Mouse (Mus musculus) hindbrain, embryonic 13.5 days (tissue): ENCODE data around the gene Olfr633. TPM values are rescaled to one million over a fixed set of nuclear protein-coding genes. Genes with fewer than 3 reads are reported as not detected.
A peak's percentile ranks its signal among the peaks of the same experiment; 100 is the strongest.
"Not testable (repeated sequence)": the region's sequence is repeated elsewhere in the genome, so short reads cannot be mapped to it uniquely, and the experiment has no call there.

Experiments
- ATAC-seq: fragments of 200-750 bp; cut with Nextera tagmentation; 2 replicates; pipeline ENCODE4 v1.8.0; 2017; ENCODE audit warnings: moderate TSS enrichment; ENCODE audit not compliant: low FRiP score
- H3K27ac ChIP-seq: fragments of 300-500 bp; sonication (generic); 2 replicates; pipeline ENCODE4 v1.5.1; 2015; ENCODE audit warnings: inconsistent platforms, mild to moderate bottlenecking, moderate library complexity
- H3K27me3 ChIP-seq: fragments of 300-500 bp; sonication (generic); 2 replicates; pipeline ENCODE4 v1.6.1; 2015; ENCODE audit warnings: mild to moderate bottlenecking, inconsistent platforms
- H3K36me3 ChIP-seq: fragments of 300-500 bp; sonication (generic); 2 replicates; pipeline ENCODE4 v1.6.1; 2015; ENCODE audit warnings: mild to moderate bottlenecking, inconsistent platforms
- H3K4me1 ChIP-seq: fragments of 300-500 bp; sonication (generic); replicated peaks from 2 replicates; pipeline ENCODE4 v1.6.1; 2015; ENCODE audit warnings: inconsistent platforms
- H3K4me2 ChIP-seq: fragments of 300-500 bp; sonication (generic); 2 replicates; pipeline ENCODE4 v1.6.1; 2015; ENCODE audit warnings: inconsistent platforms, mild to moderate bottlenecking, moderate library complexity
- H3K4me3 ChIP-seq: fragments of 300-500 bp; sonication (generic); 2 replicates; pipeline ENCODE4 v1.5.1; 2015; ENCODE audit warnings: mild to moderate bottlenecking, inconsistent platforms
- H3K9ac ChIP-seq: fragments of 300-500 bp; sonication (generic); 2 replicates; pipeline ENCODE4 v1.6.1; 2015; ENCODE audit warnings: mild to moderate bottlenecking, inconsistent platforms
- H3K9me3 ChIP-seq: fragments of 300-500 bp; sonication (generic); 2 replicates; pipeline ENCODE4 v1.6.1; 2016; ENCODE audit warnings: inconsistent platforms
- WGBS: fragments of 180-500 bp; shearing (Covaris S2); methylation state at CpG from one replicate; pipeline ENCODE4 v1.1.7; 2015; 5-methylcytosine and 5-hydroxymethylcytosine counted together
- polyA plus RNA-seq: library from polyadenylated mRNA; unstranded; fragments of >200 nt; fragmentation: Nextera tagmentation; extraction: Ambion mirVana; gene quantifications from 2 replicates; pipeline ENCODE4 v1.2.1, GENCODE M21; 2015

The Olfr633 gene
- not detected in 2 replicates for polyA plus RNA-seq

- no peak for ATAC-seq
- Histone ChIP-seq H3K4me1 (no peaks in the 10 kb centered on the region), H3K36me3 (no peaks in the 10 kb centered on the region), H3K27me3 (no peaks in the 10 kb centered on the region), H3K9ac (no peak within 1 kb of the TSS), H3K4me2 (no peak within 1 kb of the TSS), H3K9me3 (no peaks in the 10 kb centered on the region), H3K27ac (no peak within 1 kb of the TSS), H3K4me3 (no peak within 1 kb of the TSS)
Observed at GRCm38 (mm10) chr7:103944137-103944536, at the start of gene Olfr633. Olfr633 (plus strand) TSS chr7:103944437.

GRCm38 (mm10) chr7:103903187-103903586, 41.0 kb upstream of the Olfr633 start, which contains the start of gene Olfr65:
Olfr65 (plus strand) TSS chr7:103903487.
- H3K9me3 ChIP-seq, result no peaks in the 10 kb centered on the region
- no peak within 1 kb of the TSS for H3K9ac ChIP-seq
- H3K36me3 ChIP-seq, result no peaks in the 10 kb centered on the region
- H3K4me2 ChIP-seq, result no peak within 1 kb of the TSS
- H3K27me3 ChIP-seq, result no peaks in the 10 kb centered on the region
- H3K27ac ChIP-seq, result no peak within 1 kb of the TSS
- H3K4me3 ChIP-seq, result no peak within 1 kb of the TSS
- no peak for ATAC-seq
- 80% methylated on average over 2 of the region's 2 CpGs for WGBS
- no peaks in the 10 kb centered on the region for H3K4me1 ChIP-seq

GRCm38 (mm10) chr7:103910047-103910446, 34.2 kb upstream of the Olfr633 start:
- no peak overlapping the region for H3K4me3 ChIP-seq
- H3K9ac ChIP-seq, result no peak overlapping the region
- no peak overlapping the region for H3K27ac ChIP-seq
- H3K36me3 ChIP-seq, result no peaks in the 10 kb centered on the region
- H3K27me3 ChIP-seq, result no peaks in the 10 kb centered on the region
- H3K4me1 ChIP-seq, result no peaks in the 10 kb centered on the region
- no peaks in the 10 kb centered on the region for H3K9me3 ChIP-seq
- no peak overlapping the region for H3K4me2 ChIP-seq
- ATAC-seq, result no peak
- WGBS, result 67% methylated on average over 3 of the region's 3 CpGs

- ATAC-seq, result no peak
- no peaks in the 10 kb centered on the region for H3K27me3 ChIP-seq
- no peaks in the 10 kb centered on the region for H3K4me1 ChIP-seq
- no peak overlapping the region for H3K27ac ChIP-seq
- WGBS, result 59% methylated on average over 8 of the region's 8 CpGs
- no peak overlapping the region for H3K4me3 ChIP-seq
- H3K9ac ChIP-seq, result no peak overlapping the region
- H3K36me3 ChIP-seq, result no peaks in the 10 kb centered on the region
- no peak overlapping the region for H3K4me2 ChIP-seq
- no peaks in the 10 kb centered on the region for H3K9me3 ChIP-seq
Observed at GRCm38 (mm10) chr7:103912969-103913511, 31.2 kb upstream of the Olfr633 start.

- Histone ChIP-seq H3K27ac (no peak overlapping the region), H3K27me3 (no peaks in the 10 kb centered on the region), H3K9me3 (no peaks in the 10 kb centered on the region), H3K4me3 (no peak overlapping the region), H3K36me3 (no peaks in the 10 kb centered on the region), H3K4me2 (no peak overlapping the region), H3K4me1 (no peaks in the 10 kb centered on the region), H3K9ac (no peak overlapping the region)
- no peak for ATAC-seq
Observed at GRCm38 (mm10) chr7:103915338-103915737, 28.9 kb upstream of the Olfr633 start.

- Histone ChIP-seq H3K9me3 (no peaks in the 10 kb centered on the region), H3K27me3 (no peaks in the 10 kb centered on the region), H3K36me3 (no peaks in the 10 kb centered on the region), H3K9ac (no peak within 1 kb of the TSS), H3K4me3 (no peak within 1 kb of the TSS), H3K4me1 (no peaks in the 10 kb centered on the region), H3K27ac (no peak within 1 kb of the TSS), H3K4me2 (no peak within 1 kb of the TSS)
- no peak for ATAC-seq
Observed at GRCm38 (mm10) chr7:103928525-103928924, 15.7 kb upstream of the Olfr633 start, which contains the start of gene Olfr631. Olfr631 (plus strand) TSS chr7:103928825.

- H3K9me3 ChIP-seq, result no peaks in the 10 kb centered on the region
- no peaks in the 10 kb centered on the region for H3K36me3 ChIP-seq
- H3K27ac ChIP-seq, result no peak within 1 kb of the TSS
- no peak for ATAC-seq
- no peaks in the 10 kb centered on the region for H3K4me1 ChIP-seq
- no peak within 1 kb of the TSS for H3K9ac ChIP-seq
- no peak within 1 kb of the TSS for H3K4me3 ChIP-seq
- no peaks in the 10 kb centered on the region for H3K27me3 ChIP-seq
- 83% methylated on average over 2 of the region's 2 CpGs for WGBS
- H3K4me2 ChIP-seq, result no peak within 1 kb of the TSS
Observed at GRCm38 (mm10) chr7:103934264-103934663, 10.0 kb upstream of the Olfr633 start, which contains the start of gene Olfr632. Olfr632 (plus strand) TSS chr7:103934347.

- Histone ChIP-seq H3K27me3 (no peaks in the 10 kb centered on the region), H3K4me1 (no peaks in the 10 kb centered on the region), H3K9ac (no peak overlapping the region), H3K9me3 (no peaks in the 10 kb centered on the region), H3K36me3 (no peaks in the 10 kb centered on the region), H3K4me2 (no peak overlapping the region), H3K27ac (no peak overlapping the region), H3K4me3 (no peak overlapping the region)
- ATAC-seq, result peak; percentile 39; the same call in 1 of the 2 replicates
- 29% methylated on average over 2 of the region's 2 CpGs for WGBS
Observed at GRCm38 (mm10) chr7:103942730-103943129, 1.5 kb upstream of the Olfr633 start.

GRCm38 (mm10) chr7:103966873-103967272, 22.6 kb downstream of the Olfr633 start:
- H3K4me1 ChIP-seq, H3K9me3 ChIP-seq, H3K36me3 ChIP-seq, H3K9ac ChIP-seq, H3K4me3 ChIP-seq, H3K27me3 ChIP-seq, H3K4me2 ChIP-seq, H3K27ac ChIP-seq, ATAC-seq: not testable (repeated sequence)
- WGBS, result 95% methylated on average over 22 of the region's 22 CpGs

- WGBS, result 71% methylated on average over 1 of the region's 1 CpGs
- Histone ChIP-seq H3K4me3 (no peak within 1 kb of the TSS), H3K4me1 (no peaks in the 10 kb centered on the region), H3K36me3 (no peaks in the 10 kb centered on the region), H3K9ac (no peak within 1 kb of the TSS), H3K9me3 (no peaks in the 10 kb centered on the region), H3K27me3 (no peaks in the 10 kb centered on the region), H3K4me2 (no peak within 1 kb of the TSS), H3K27ac (no peak within 1 kb of the TSS)
- ATAC-seq, result no peak
Observed at GRCm38 (mm10) chr7:103970852-103971251, 26.6 kb downstream of the Olfr633 start, which contains the start of gene Olfr635. Olfr635 (plus strand) TSS chr7:103971152.

GRCm38 (mm10) chr7:103971782-103972181, 27.5 kb downstream of the Olfr633 start:
- no peak overlapping the region for H3K4me3 ChIP-seq
- H3K4me2 ChIP-seq, result no peak overlapping the region
- H3K27ac ChIP-seq, result no peak overlapping the region
- no peak overlapping the region for H3K9ac ChIP-seq
- H3K27me3 ChIP-seq, result no peaks in the 10 kb centered on the region
- no peaks in the 10 kb centered on the region for H3K4me1 ChIP-seq
- 77% methylated on average over 1 of the region's 1 CpGs for WGBS
- H3K9me3 ChIP-seq, result no peaks in the 10 kb centered on the region
- no peak for ATAC-seq
- H3K36me3 ChIP-seq, result no peaks in the 10 kb centered on the region

GRCm38 (mm10) chr7:103998446-103998845, 54.2 kb downstream of the Olfr633 start, which contains the start of gene Olfr638:
Olfr638 (plus strand) TSS chr7:103998746.
- H3K9me3 ChIP-seq, result no peaks in the 10 kb centered on the region
- no peak within 1 kb of the TSS for H3K27ac ChIP-seq
- no peaks in the 10 kb centered on the region for H3K4me1 ChIP-seq
- no peak within 1 kb of the TSS for H3K4me2 ChIP-seq
- no peak within 1 kb of the TSS for H3K9ac ChIP-seq
- H3K27me3 ChIP-seq, result no peaks in the 10 kb centered on the region
- no peaks in the 10 kb centered on the region for H3K36me3 ChIP-seq
- ATAC-seq, result no peak
- no peak within 1 kb of the TSS for H3K4me3 ChIP-seq
